Mouse (Mus musculus): ENCODE results near the gene Zfp592. TPM values are rescaled to one million over a fixed set of nuclear protein-coding genes. Genes with fewer than 3 reads are reported as not detected.

Gene Zfp592
- polyA plus RNA-seq, 1 experiment from 2014 or later, result 15.3 TPM

DNA sequence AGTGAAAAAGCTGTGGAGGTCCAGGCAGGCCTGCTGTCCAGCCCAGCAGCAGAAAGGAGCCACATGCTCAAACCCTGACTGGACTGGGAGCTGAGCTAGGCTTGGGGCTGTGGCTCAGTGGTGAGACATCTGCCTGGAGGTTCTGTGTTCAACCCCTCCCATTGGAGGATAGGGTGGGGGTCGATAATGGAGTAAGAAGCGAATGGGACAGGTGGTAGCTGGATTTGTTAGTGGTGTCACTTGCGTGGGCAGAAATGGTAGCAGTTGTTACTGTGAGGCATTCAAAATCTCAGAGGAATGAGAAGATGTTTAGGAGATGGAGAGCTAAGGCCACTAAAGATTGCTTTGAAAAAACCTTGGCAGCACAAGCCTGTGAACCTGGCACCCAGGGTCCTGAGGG is 54.4 kb downstream of the Zfp592 start:
- Histone ChIP-seq H3K4me2 (ENCODE audit: low read depth, low read length) (no peak overlapping the region), H3K36me3 (ENCODE audit: control insufficient read depth, insufficient read depth, low read length) (peaks cover 3% of the 10 kb centered on the region), H3K27ac (ENCODE audit: low read length) (no peak overlapping the region), H3K4me1 (replicated peaks; ENCODE audit: control insufficient read depth, insufficient read depth, low read length) (no peaks in the 10 kb centered on the region), H3K9me3 (ENCODE audit: control insufficient read depth, low read length) (no peaks in the 10 kb centered on the region), H3K9ac (ENCODE audit: low read length) (no peak overlapping the region), H3K4me3 (ENCODE audit: low read length) (no peak overlapping the region), H3K27me3 (ENCODE audit: control insufficient read depth, insufficient read depth, low read depth, low read length) (no peaks in the 10 kb centered on the region)
- 93% methylated on average over 3 of the region's 3 CpGs for WGBS
- no peak for ATAC-seq (ENCODE audit: low read depth)

DNA sequence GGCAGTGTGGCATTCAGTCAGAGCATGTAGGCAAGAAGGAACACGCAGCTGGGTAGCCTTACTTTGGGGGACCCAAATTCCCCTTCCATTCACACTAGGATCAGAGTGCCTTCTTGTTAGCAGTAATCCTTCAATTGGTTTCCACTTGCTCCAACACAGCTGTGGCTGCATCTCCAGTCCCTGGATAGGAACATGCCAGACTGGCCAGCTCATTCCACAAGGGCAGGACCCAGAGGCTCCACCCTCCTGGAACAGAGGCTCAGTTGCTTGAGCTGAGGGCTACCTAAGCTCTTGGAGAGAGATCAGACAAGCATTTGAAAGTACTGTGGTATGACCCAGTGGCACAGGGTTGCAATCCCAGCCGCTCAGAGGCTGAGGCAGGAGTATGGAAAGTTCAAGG is 55.0 kb downstream of the Zfp592 start:
- no peak overlapping the region for H3K27ac ChIP-seq (ENCODE audit: low read length)
- H3K4me3 ChIP-seq (ENCODE audit: low read length), result no peak overlapping the region
- no peak overlapping the region for H3K9ac ChIP-seq (ENCODE audit: low read length)
- ATAC-seq (ENCODE audit: low read depth), result peak; percentile 15; the same call in 1 of the 2 replicates
- no peak overlapping the region for H3K4me2 ChIP-seq (ENCODE audit: low read depth, low read length)
- H3K4me1 ChIP-seq (replicated peaks; ENCODE audit: control insufficient read depth, insufficient read depth, low read length), result no peaks in the 10 kb centered on the region
- H3K36me3 ChIP-seq (ENCODE audit: control insufficient read depth, insufficient read depth, low read length), result peaks cover 3% of the 10 kb centered on the region
- no peaks in the 10 kb centered on the region for H3K9me3 ChIP-seq (ENCODE audit: control insufficient read depth, low read length)
- no peaks in the 10 kb centered on the region for H3K27me3 ChIP-seq (ENCODE audit: control insufficient read depth, insufficient read depth, low read depth, low read length)
- whole genome bisulfite sequencing, result 77% methylated on average over 2 of the region's 2 CpGs

DNA sequence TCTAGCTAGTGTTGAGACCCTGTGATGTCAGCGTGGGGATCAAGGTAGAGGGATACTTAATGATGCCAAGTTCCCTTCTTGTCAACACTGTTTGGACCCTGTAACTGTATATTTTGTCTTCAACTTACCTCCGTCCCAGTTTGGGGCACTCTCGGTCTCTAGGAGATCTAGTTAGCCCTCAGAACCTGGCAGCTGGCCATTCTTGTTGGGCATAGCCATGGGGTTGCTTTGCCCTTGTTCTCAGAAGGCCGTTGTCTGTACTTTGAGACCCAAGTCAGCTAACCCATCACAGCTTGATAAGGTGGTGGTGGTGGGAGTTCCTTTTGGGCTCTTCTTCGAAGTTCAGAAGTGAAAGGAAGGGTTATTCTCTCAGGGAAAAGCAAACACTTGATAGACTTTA is 56.5 kb downstream of the Zfp592 start:
- Histone ChIP-seq H3K27me3 (ENCODE audit: control insufficient read depth, insufficient read depth, low read depth, low read length) (no peaks in the 10 kb centered on the region), H3K36me3 (ENCODE audit: control insufficient read depth, insufficient read depth, low read length) (no peaks in the 10 kb centered on the region), H3K9ac (ENCODE audit: low read length) (no peak overlapping the region), H3K4me2 (ENCODE audit: low read depth, low read length) (no peak overlapping the region), H3K27ac (ENCODE audit: low read length) (no peak overlapping the region), H3K9me3 (ENCODE audit: control insufficient read depth, low read length) (no peaks in the 10 kb centered on the region), H3K4me1 (replicated peaks; ENCODE audit: control insufficient read depth, insufficient read depth, low read length) (no peaks in the 10 kb centered on the region), H3K4me3 (ENCODE audit: low read length) (no peak overlapping the region)
- 63% methylated on average over 5 of the region's 5 CpGs for WGBS
- ATAC-seq (ENCODE audit: low read depth), result no peak

DNA sequence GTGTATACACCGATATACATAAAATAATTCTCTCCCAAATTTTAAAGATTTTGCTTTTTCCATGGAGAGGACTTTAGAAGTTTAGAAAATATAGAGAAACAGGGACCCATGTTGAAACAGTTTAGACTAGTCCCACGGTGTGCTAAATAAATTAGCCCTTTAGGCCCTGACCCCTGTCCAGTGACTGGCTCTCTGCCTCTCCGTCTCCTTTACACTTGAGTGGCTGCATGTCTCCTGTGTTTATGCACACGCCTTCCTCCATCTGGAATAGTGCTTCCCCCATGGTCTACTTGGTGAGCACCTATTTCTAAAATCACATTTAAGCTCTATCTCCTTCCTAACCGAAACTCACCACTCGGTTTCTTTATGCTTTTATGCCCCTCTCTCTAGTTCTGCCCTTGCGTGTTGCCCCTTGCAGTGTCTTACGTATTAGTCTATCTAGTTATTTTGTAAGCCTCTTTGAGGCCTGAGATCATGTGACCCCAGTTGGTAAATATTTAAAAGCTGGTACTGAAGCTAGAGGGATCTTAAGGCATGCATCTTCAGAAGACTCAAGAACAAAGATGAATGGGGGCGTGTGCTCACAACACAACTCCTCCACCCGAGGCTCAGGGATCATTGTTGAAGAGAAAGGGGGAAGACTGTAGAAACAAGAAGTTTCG is 62.4 kb downstream of the Zfp592 start:
- no peak for ATAC-seq (ENCODE audit: low read depth)
- 42% methylated on average over 11 of the region's 11 CpGs for WGBS
- no peak overlapping the region; the same call in 1 of the 2 replicates for H3K27ac ChIP-seq (ENCODE audit: low read length)

DNA sequence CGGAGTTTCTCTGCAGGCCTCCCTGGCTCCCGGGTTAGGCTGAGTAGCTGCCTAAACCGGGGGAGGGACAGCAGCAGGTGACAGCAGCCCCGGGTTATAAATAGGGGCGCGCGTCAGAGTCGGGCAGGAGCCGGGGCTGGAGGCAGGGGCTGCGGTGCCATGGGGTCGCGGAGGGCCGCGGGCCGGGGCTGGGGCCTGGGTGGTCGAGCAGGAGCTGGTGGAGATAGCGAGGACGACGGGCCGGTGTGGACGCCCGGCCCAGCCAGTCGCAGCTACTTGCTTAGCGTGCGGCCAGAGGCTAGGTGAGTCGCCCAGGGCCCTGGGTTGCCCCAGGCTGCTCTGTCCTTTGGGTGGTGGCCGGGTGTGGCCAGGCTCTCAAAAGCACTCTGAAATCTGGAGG is 64.0 kb downstream of the Zfp592 start, which contains the start of gene Alpk3:
Gene Alpk3, plus strand, starts transcription at position 130 of the 400 bp plus-strand sequence.
- Histone ChIP-seq H3K27ac (ENCODE audit: low read length) (peak within 1 kb of the TSS; percentile 76), H3K4me3 (ENCODE audit: low read length) (no peak within 1 kb of the TSS), H3K9ac (ENCODE audit: low read length) (peak within 1 kb of the TSS; percentile 54), H3K4me1 (replicated peaks; ENCODE audit: control insufficient read depth, insufficient read depth, low read length) (peaks cover 23% of the 10 kb centered on the region), H3K36me3 (ENCODE audit: control insufficient read depth, insufficient read depth, low read length) (no peaks in the 10 kb centered on the region), H3K4me2 (ENCODE audit: low read depth, low read length) (peak within 1 kb of the TSS; percentile 37), H3K9me3 (ENCODE audit: control insufficient read depth, low read length) (no peaks in the 10 kb centered on the region), H3K27me3 (ENCODE audit: control insufficient read depth, insufficient read depth, low read depth, low read length) (no peaks in the 10 kb centered on the region)
- 25% methylated on average over 17 of the region's 27 CpGs for WGBS
- ATAC-seq (ENCODE audit: low read depth), result peak; percentile 77

More for the DNA sequence above, 62.4 kb downstream of the Zfp592 start:
- Histone ChIP-seq H3K4me2 (ENCODE audit: low read depth, low read length) (no peak overlapping the region), H3K4me3 (ENCODE audit: low read length) (no peak overlapping the region), H3K27me3 (ENCODE audit: control insufficient read depth, insufficient read depth, low read depth, low read length) (no peaks in the 10 kb centered on the region), H3K9ac (ENCODE audit: low read length) (no peak overlapping the region), H3K4me1 (replicated peaks; ENCODE audit: control insufficient read depth, insufficient read depth, low read length) (peaks cover 23% of the 10 kb centered on the region), H3K36me3 (ENCODE audit: control insufficient read depth, insufficient read depth, low read length) (no peaks in the 10 kb centered on the region), H3K9me3 (ENCODE audit: control insufficient read depth, low read length) (no peaks in the 10 kb centered on the region)

DNA sequence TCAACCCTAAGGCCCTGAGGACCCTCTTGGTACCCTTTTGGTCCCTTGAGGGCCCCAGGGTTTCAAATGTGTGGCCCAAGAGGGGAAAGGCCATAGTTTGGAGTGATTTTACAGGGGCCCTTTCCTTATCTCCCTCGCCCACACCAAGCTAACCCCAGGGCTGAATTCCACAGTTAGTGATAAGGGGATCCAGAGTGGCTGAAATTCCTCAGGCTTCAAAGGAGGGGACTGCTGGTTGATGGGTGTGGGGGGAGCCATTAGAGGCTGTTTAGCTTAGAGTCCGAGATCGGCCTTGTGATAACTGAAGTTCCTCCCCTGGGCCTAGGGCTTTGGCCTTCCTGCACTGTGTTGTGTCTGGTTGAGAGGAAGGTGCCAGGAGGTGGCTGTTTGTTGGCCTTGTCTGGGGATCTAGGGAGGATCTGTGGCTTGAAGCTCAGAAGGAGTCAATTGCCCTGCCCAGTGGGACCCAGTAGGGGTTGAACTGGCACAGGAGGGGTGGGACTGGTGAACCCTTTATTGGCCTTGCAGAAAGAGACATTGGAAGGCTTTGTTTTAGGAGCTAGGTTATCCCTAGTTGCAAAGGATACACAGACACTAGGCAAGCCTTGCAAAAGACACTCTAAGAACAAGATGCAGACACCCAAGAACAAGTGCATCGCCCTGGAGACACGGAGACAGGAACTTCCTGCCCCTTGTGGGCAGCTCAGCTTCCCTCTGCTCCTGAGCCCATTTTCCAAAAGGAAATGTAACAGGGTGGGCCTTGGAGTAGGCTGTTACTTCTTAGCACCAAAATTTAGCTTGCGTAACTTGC is 64.6 kb downstream of the Zfp592 start:
- peak overlapping the region; percentile 76 for H3K27ac ChIP-seq (ENCODE audit: low read length)

DNA sequence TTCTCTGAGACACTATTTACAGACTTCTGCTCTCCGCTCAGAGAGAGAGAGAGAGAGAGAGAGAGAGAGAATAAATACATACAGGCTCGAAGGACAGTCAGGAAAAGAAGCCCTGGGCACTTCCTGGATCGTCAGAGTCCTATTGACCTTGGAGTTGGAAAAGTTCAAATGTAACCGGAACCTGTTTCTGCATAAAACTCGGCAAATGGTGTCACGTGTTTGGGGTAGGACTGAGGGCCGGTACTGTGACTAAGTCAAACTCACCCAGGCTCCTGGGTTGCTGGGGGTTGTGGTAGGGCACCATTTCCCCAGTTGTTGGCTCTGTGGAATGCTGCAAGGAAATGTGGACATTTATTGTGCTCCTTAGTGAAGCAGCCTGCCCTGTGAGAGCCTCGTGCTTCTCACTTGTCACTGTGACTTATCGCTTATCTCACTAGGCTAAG is 65.3 kb downstream of the Zfp592 start:
- Histone ChIP-seq H3K27me3 (ENCODE audit: control insufficient read depth, insufficient read depth, low read depth, low read length) (no peaks in the 10 kb centered on the region), H3K4me2 (ENCODE audit: low read depth, low read length) (no peak overlapping the region; the same call in 1 of the 2 replicates), H3K4me1 (replicated peaks; ENCODE audit: control insufficient read depth, insufficient read depth, low read length) (peaks cover 23% of the 10 kb centered on the region), H3K36me3 (ENCODE audit: control insufficient read depth, insufficient read depth, low read length) (no peaks in the 10 kb centered on the region), H3K9me3 (ENCODE audit: control insufficient read depth, low read length) (no peaks in the 10 kb centered on the region), H3K9ac (ENCODE audit: low read length) (no peak overlapping the region), H3K27ac (ENCODE audit: low read length) (peak overlapping the region; percentile 76), H3K4me3 (ENCODE audit: low read length) (no peak overlapping the region)
- 18% methylated on average over 9 of the region's 9 CpGs for WGBS
- ATAC-seq (ENCODE audit: low read depth), result no peak

More for the DNA sequence above, 64.6 kb downstream of the Zfp592 start:
- 43% methylated on average over 6 of the region's 6 CpGs for WGBS
- Histone ChIP-seq H3K27me3 (ENCODE audit: control insufficient read depth, insufficient read depth, low read depth, low read length) (no peaks in the 10 kb centered on the region), H3K4me1 (replicated peaks; ENCODE audit: control insufficient read depth, insufficient read depth, low read length) (peaks cover 23% of the 10 kb centered on the region), H3K9ac (ENCODE audit: low read length) (peak overlapping the region; percentile 17), H3K4me2 (ENCODE audit: low read depth, low read length) (peak overlapping the region; percentile 37; the same call in 1 of the 2 replicates), H3K36me3 (ENCODE audit: control insufficient read depth, insufficient read depth, low read length) (no peaks in the 10 kb centered on the region), H3K9me3 (ENCODE audit: control insufficient read depth, low read length) (no peaks in the 10 kb centered on the region), H3K4me3 (ENCODE audit: low read length) (no peak overlapping the region)
- peak; percentile 86 for ATAC-seq (ENCODE audit: low read depth)

DNA sequence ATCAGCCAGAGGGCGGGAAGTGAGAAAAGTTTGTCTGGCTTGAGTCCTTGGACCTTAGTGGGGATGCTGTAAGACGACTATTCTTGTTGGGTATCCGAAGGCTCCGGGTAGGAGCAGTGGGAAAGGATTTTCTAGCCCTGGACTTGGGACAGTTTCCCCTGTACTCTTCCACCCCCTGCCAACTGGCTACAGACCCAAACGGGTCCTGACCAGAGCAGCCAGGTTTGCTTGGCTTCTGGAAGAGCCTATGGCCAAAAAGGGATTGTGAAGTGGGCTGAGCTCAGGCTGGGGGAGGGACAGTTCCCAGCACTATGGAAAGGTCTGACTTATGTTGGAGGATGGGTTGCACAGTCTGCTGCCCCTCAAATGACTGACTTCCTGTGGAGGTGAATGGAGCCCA is 65.9 kb downstream of the Zfp592 start:
- H3K27ac ChIP-seq (ENCODE audit: low read length), result no peak overlapping the region; the same call in 1 of the 2 replicates
- H3K4me3 ChIP-seq (ENCODE audit: low read length), result no peak overlapping the region
- H3K4me2 ChIP-seq (ENCODE audit: low read depth, low read length), result no peak overlapping the region
- no peak for ATAC-seq (ENCODE audit: low read depth)
- H3K4me1 ChIP-seq (replicated peaks; ENCODE audit: control insufficient read depth, insufficient read depth, low read length), result peaks cover 23% of the 10 kb centered on the region
- WGBS, result 52% methylated on average over 5 of the region's 5 CpGs
- no peak overlapping the region for H3K9ac ChIP-seq (ENCODE audit: low read length)
- H3K9me3 ChIP-seq (ENCODE audit: control insufficient read depth, low read length), result no peaks in the 10 kb centered on the region
- H3K36me3 ChIP-seq (ENCODE audit: control insufficient read depth, insufficient read depth, low read length), result no peaks in the 10 kb centered on the region
- no peaks in the 10 kb centered on the region for H3K27me3 ChIP-seq (ENCODE audit: control insufficient read depth, insufficient read depth, low read depth, low read length)

DNA sequence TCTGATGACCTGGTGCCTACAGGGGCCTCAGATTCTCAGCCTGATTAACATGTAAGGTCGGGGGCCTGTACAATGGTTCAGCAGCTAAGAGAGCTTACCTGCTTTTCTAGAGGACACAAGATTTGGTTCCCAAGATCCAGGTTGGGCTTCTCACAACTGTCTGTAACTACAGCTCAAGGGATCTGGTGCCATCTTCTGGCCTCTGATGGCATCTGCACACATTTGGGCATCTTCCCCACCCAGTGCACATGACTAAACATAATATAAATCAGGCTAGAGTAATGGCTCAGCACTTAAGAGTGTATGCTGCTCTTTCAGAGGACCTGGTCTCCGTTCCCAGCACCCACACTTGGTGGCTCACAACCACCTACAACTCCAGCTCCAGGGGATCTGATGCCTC is 67.4 kb downstream of the Zfp592 start:
- H3K4me3 ChIP-seq (ENCODE audit: low read length), result no peak overlapping the region
- peaks cover 21% of the 10 kb centered on the region for H3K4me1 ChIP-seq (replicated peaks; ENCODE audit: control insufficient read depth, insufficient read depth, low read length)
- ATAC-seq (ENCODE audit: low read depth), result no peak
- H3K9ac ChIP-seq (ENCODE audit: low read length), result no peak overlapping the region
- 77% methylated on average over 2 of the region's 2 CpGs for WGBS
- no peaks in the 10 kb centered on the region for H3K36me3 ChIP-seq (ENCODE audit: control insufficient read depth, insufficient read depth, low read length)
- no peak overlapping the region for H3K4me2 ChIP-seq (ENCODE audit: low read depth, low read length)
- H3K27ac ChIP-seq (ENCODE audit: low read length), result no peak overlapping the region
- H3K9me3 ChIP-seq (ENCODE audit: control insufficient read depth, low read length), result no peaks in the 10 kb centered on the region
- H3K27me3 ChIP-seq (ENCODE audit: control insufficient read depth, insufficient read depth, low read depth, low read length), result no peaks in the 10 kb centered on the region

All from lung, embryonic 16.5 days (tissue).